Mouse (Mus musculus) layer of hippocampus, adult 8-10 months (tissue): ENCODE results near the gene Neurod4. TPM values are rescaled to one million over a fixed set of nuclear protein-coding genes. Genes with fewer than 3 reads are reported as not detected.
"Not testable (repeated sequence)": the region's sequence is repeated elsewhere in the genome, so short reads cannot be mapped to it uniquely, and the experiment has no call there.

Source experiments
- DNase-seq, 2 experiments: peaks; one replicate each; pipeline ENCODE4 v3.0.0; 2022; ENCODE audit warnings: low spot score in 2 of 2
- total RNA-seq, 4 experiments: library from RNA; stranded (reverse); gene quantifications; 2 replicates each; pipeline ENCODE4 v1.2.4; 2022

The Neurod4 gene
- under 1 TPM in 2 of 4 experiments, not detected in 2; 0.22 to 0.32 TPM for total RNA-seq

GRCm38 (mm10) chr10:130280066-130280465 lies at the start of gene Neurod4:
Gene Neurod4 (minus strand): TSS chr10:130280240.
- DNase-seq = no peak

- no peak for DNase-seq
These were observed 44.2 kb upstream of the Neurod4 start for GRCm38 (mm10) chr10:130324243-130324642.

- no peak for DNase-seq
These were observed 42.6 kb upstream of the Neurod4 start, which contains the start of gene Tespa1 for GRCm38 (mm10) chr10:130322637-130323036. Gene Tespa1 (plus strand): TSS chr10:130322870.

GRCm38 (mm10) chr10:130322062-130322461 lies 42.0 kb upstream of the Neurod4 start:
- no peak for DNase-seq

- no peak for DNase-seq
These were observed 40.7 kb upstream of the Neurod4 start for GRCm38 (mm10) chr10:130320715-130321114.

- DNase-seq = no peak
These were observed 38.7 kb upstream of the Neurod4 start for GRCm38 (mm10) chr10:130318720-130319119.

GRCm38 (mm10) chr10:130315846-130316245 lies 35.8 kb upstream of the Neurod4 start:
- no peak for DNase-seq

- DNase-seq = no peak
These were observed 34.2 kb upstream of the Neurod4 start for GRCm38 (mm10) chr10:130314110-130314829.

GRCm38 (mm10) chr10:130313531-130313930 lies 33.5 kb upstream of the Neurod4 start:
- no peak for DNase-seq

GRCm38 (mm10) chr10:130311534-130312227 lies 31.6 kb upstream of the Neurod4 start:
- DNase-seq = no peak

- not testable (repeated sequence) for DNase-seq
These were observed 24.1 kb upstream of the Neurod4 start for GRCm38 (mm10) chr10:130304138-130304537.

GRCm38 (mm10) chr10:130298748-130299147 lies 18.7 kb upstream of the Neurod4 start:
- not testable (repeated sequence) for DNase-seq

- no peak for DNase-seq
These were observed 13.8 kb upstream of the Neurod4 start for GRCm38 (mm10) chr10:130293741-130294408.

GRCm38 (mm10) chr10:130288007-130288406 lies 8.0 kb upstream of the Neurod4 start:
- no peak for DNase-seq

- no peak for DNase-seq
These were observed 7.2 kb upstream of the Neurod4 start for GRCm38 (mm10) chr10:130287201-130287600.

GRCm38 (mm10) chr10:130281982-130282449 lies 2.0 kb upstream of the Neurod4 start:
- no peak for DNase-seq

GRCm38 (mm10) chr10:130276496-130276895 lies 3.5 kb downstream of the Neurod4 start:
- no peak for DNase-seq

GRCm38 (mm10) chr10:130275759-130276158 lies 4.3 kb downstream of the Neurod4 start:
- DNase-seq = no peak

- DNase-seq = peak; percentile 15 to 47
These were observed 16.8 kb downstream of the Neurod4 start for GRCm38 (mm10) chr10:130263203-130263602.

GRCm38 (mm10) chr10:130259483-130259882 lies 20.6 kb downstream of the Neurod4 start:
- DNase-seq = no peak

GRCm38 (mm10) chr10:130244271-130244670 lies 35.8 kb downstream of the Neurod4 start:
- DNase-seq = peak; percentile 21 to 43
